Mouse (Mus musculus) ES-Bruce4 (cell line): ENCODE results near the gene Pitpnm1. TPM values are rescaled to one million over a fixed set of nuclear protein-coding genes. Genes with fewer than 3 reads are reported as not detected.
"Not testable (repeated sequence)": the region's sequence is repeated elsewhere in the genome, so short reads cannot be mapped to it uniquely, and the experiment has no call there.

ENCODE experiments used
- H3K27ac ChIP-seq: 2 replicates; pipeline ENCODE4 v1.5.1; 2012; ENCODE audit warnings: low read length, inconsistent platforms; ENCODE audit not compliant: insufficient read depth
- H3K27me3 ChIP-seq: 2 replicates; pipeline ENCODE4 v1.6.1; 2012; ENCODE audit warnings: mild to moderate bottlenecking, low read length, inconsistent platforms; ENCODE audit not compliant: control insufficient read depth, poor library complexity, insufficient read depth, severe bottlenecking
- H3K36me3 ChIP-seq: 2 replicates; pipeline ENCODE4 v1.6.1; 2012; ENCODE audit warnings: inconsistent platforms, mild to moderate bottlenecking, low read length, moderate library complexity; ENCODE audit not compliant: control insufficient read depth, poor library complexity, insufficient read depth, severe bottlenecking
- H3K4me1 ChIP-seq: one replicate; pipeline ENCODE4 v1.8.1; 2011; ENCODE audit warnings: low read length; ENCODE audit not compliant: control insufficient read depth, insufficient read depth
- H3K4me3 ChIP-seq: 2 replicates; pipeline ENCODE4 v1.5.1; 2011; ENCODE audit warnings: low read depth, mild to moderate bottlenecking, low read length
- H3K9ac ChIP-seq: 2 replicates; pipeline ENCODE4 v1.6.1; 2012; ENCODE audit warnings: low read depth, mild to moderate bottlenecking, inconsistent platforms; ENCODE audit not compliant: poor library complexity, severe bottlenecking
- H3K9me3 ChIP-seq: replicated peaks from 2 replicates; pipeline ENCODE4 v1.6.1; 2012; ENCODE audit warnings: mild to moderate bottlenecking, low read length, inconsistent platforms; ENCODE audit not compliant: control insufficient read depth, poor library complexity, insufficient read depth, severe bottlenecking
- CTCF ChIP-seq: IDR thresholded peaks from one replicate; pipeline ENCODE4 v1.8.1; 2011; ENCODE audit warnings: low read depth, low read length
- EP300 ChIP-seq: IDR thresholded peaks from 2 replicates; pipeline ENCODE4 v1.6.1; 2011; ENCODE audit warnings: low read depth, low read length; ENCODE audit not compliant: insufficient read depth
- POLR2A ChIP-seq: IDR thresholded peaks from one replicate; pipeline ENCODE4 v1.8.1; 2011; ENCODE audit warnings: low read length; ENCODE audit not compliant: insufficient read depth
- polyA plus RNA-seq: library from polyadenylated mRNA; stranded (reverse); fragments of >200 nt; gene quantifications from 2 replicates; pipeline ENCODE4 v1.2.4, GENCODE M21; 2011; ENCODE audit warnings: low read depth; ENCODE audit not compliant: missing spikeins, insufficient read depth, insufficient read length

The Pitpnm1 gene
- polyA plus RNA-seq, 1 experiment: 11.2 TPM

GRCm38 (mm10) chr19:4131768-4132167 is 32.0 kb downstream of the Pitpnm1 start:
- no peak overlapping the region for H3K4me3 ChIP-seq
- 0 out of 2 replicates have a peak, but pooled peaks cover 6% of the 10 kb centered on the region for H3K36me3 ChIP-seq
- H3K9ac ChIP-seq: no peak overlapping the region
- no peaks in the 10 kb centered on the region for H3K9me3 ChIP-seq
- peaks cover 5% of the 10 kb centered on the region for H3K4me1 ChIP-seq
- H3K27me3 ChIP-seq: no peaks in the 10 kb centered on the region
- H3K27ac ChIP-seq: no peak overlapping the region
- no peak for TF ChIP-seq CTCF
- no peak for TF ChIP-seq EP300
- TF ChIP-seq POLR2A: no peak

GRCm38 (mm10) chr19:4134354-4134753 is 34.6 kb downstream of the Pitpnm1 start:
- Histone ChIP-seq H3K36me3 (0 out of 2 replicates have a peak, but pooled peaks cover 6% of the 10 kb centered on the region), H3K9ac (no peak overlapping the region), H3K4me3 (no peak overlapping the region), H3K27me3 (no peaks in the 10 kb centered on the region), H3K9me3 (no peaks in the 10 kb centered on the region), H3K4me1 (peaks cover 4% of the 10 kb centered on the region), H3K27ac (no peak overlapping the region)
- TF ChIP-seq EP300 (no peak), POLR2A (no peak), CTCF (no peak)

DNA sequence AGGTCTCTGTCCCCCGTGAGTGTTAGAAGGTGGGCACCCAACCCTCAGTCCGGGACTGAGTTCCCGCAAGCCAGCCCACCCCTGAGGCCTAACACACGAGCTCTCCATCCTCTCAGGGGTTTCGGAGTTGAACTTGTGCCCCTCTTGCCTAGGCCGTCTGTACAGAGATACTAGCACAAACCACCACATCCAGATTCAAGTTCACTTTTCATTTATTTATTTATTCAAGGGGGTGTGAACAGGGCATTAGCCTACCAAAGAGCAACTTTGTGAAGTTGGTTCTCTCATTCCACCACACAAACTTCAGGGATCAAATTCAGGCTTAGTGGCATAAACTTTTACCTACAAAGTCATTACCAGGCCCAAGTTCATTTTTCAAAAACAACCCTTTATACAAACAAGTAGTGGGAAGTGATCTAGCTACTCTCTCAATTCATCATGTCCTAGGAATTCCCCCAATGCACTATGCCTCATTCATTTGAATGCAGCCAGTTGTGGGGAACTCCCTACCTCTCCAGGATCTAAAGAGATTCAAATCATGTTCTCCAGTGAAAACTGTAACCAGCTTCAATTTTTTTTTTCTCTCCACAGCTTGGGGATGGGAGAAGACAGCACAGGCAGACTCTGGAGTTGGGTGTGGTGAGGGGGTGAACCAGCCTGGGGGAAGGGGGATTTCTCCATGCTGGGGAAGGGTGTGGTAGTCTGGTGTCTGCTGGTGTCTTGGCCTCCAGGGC is 35.6 kb downstream of the Pitpnm1 start:
- not testable (repeated sequence) for H3K9ac ChIP-seq, H3K4me3 ChIP-seq, H3K9me3 ChIP-seq, H3K36me3 ChIP-seq, H3K4me1 ChIP-seq, H3K27me3 ChIP-seq
- H3K27ac ChIP-seq: peak overlapping the region; percentile 40; the same call in 1 of the 2 replicates

- H3K36me3 ChIP-seq, H3K9ac ChIP-seq, H3K9me3 ChIP-seq, H3K4me1 ChIP-seq, H3K27me3 ChIP-seq, H3K4me3 ChIP-seq: not testable (repeated sequence)
- TF ChIP-seq CTCF: peak; percentile 39
- 0 out of 2 replicates have a peak, but pooled peaks have one; percentile 24 for TF ChIP-seq EP300
- peak overlapping the region; percentile 40; the same call in 1 of the 2 replicates for H3K27ac ChIP-seq
Observed at GRCm38 (mm10) chr19:4135963-4136345, 36.2 kb downstream of the Pitpnm1 start.

- H3K36me3 ChIP-seq: 0 out of 2 replicates have a peak, but pooled peaks cover 3% of the 10 kb centered on the region
- no peak overlapping the region for H3K4me3 ChIP-seq
- H3K27me3 ChIP-seq: no peaks in the 10 kb centered on the region
- TF ChIP-seq CTCF (peak; percentile 12), EP300 (no peak)
- H3K9ac ChIP-seq: no peak overlapping the region
- H3K9me3 ChIP-seq: no peaks in the 10 kb centered on the region
- peaks cover 4% of the 10 kb centered on the region for H3K4me1 ChIP-seq
- H3K27ac ChIP-seq: no peak overlapping the region
Observed at GRCm38 (mm10) chr19:4136463-4136862, 36.7 kb downstream of the Pitpnm1 start.

- no peak for TF ChIP-seq EP300
- no peak for TF ChIP-seq CTCF
- no peak for TF ChIP-seq POLR2A
- Histone ChIP-seq H3K27ac (no peak overlapping the region), H3K4me1 (peaks cover 4% of the 10 kb centered on the region), H3K9me3 (no peaks in the 10 kb centered on the region), H3K9ac (no peak overlapping the region), H3K36me3 (no peaks in the 10 kb centered on the region), H3K4me3 (no peak overlapping the region), H3K27me3 (no peaks in the 10 kb centered on the region)
Observed at GRCm38 (mm10) chr19:4137913-4138312, 38.1 kb downstream of the Pitpnm1 start.
